Mouse (Mus musculus) layer of hippocampus, adult 6 months (tissue): ENCODE measurements around the gene Vmn2r41. TPM values are rescaled to one million over a fixed set of nuclear protein-coding genes. Genes with fewer than 3 reads are reported as not detected.

Experiments used
- long read RNA-seq, 2 experiments: library from polyadenylated mRNA; unstranded; transcript quantifications; one replicate each; pipeline ENCODE4 v2.0.0; 2019 to 2020
- polyA plus RNA-seq: library from polyadenylated mRNA; unstranded; fragments of <200 nt; fragmentation: Nextera tagmentation; gene quantifications from 2 replicates; pipeline ENCODE4 v1.2.3, GENCODE M21; 2021

The Vmn2r41 gene
- polyA plus RNA-seq, result not detected in 2 replicates
- long read RNA-seq, experiment 1, result 0 reads
- long read RNA-seq, experiment 2, result 0 reads

DNA sequence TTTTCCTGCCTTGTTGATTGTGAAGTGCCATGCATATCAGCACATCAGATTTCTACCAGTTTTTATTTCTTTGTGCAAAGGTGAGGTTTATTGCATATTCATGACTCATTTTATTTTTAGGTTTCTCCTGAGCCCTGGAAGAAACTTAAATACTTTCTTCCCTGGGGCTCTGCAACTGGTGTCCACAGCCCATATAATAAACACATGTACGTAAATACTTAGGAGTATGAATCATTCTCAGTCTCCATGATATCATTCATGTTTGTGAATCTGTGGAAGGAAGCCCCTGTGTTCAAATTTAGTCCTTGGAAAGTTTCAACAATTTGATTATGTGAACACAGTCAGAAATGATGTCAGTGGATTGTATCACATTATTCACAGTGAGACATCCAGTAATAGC lies at the start of gene Vmn2r41:
Vmn2r41 (minus strand) TSS at position 101 of the 400 bp plus-strand sequence.

DNA sequence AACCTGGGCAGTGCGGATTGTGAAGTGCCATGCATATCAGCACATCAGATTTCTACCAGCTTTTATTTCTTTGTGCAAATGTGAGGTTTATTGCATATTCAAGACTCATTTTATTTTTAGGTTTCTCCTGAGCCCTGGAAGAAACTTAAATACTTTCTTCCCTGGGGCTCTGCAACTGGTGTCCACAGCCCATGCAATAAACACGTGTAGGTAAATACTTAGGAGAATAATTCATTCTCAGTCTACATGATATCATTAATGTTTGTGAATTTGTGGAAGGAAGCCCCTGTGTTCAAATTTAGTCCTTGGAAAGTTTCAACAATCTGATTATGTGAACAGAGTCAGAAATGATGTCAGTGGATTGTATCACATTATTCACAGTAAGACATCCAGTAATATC lies 38.8 kb upstream of the Vmn2r41 start, which contains the start of gene Vmn2r42:
Vmn2r42 (minus strand) TSS at position 101 of the 400 bp plus-strand sequence.

Other genes starting within 250 kb of the Vmn2r41 start
- gene Vmn2r42, start 38.7 kb upstream of the Vmn2r41 start, polyA plus RNA-seq, result not detected in 2 replicates
- gene Vmn2r43, start 98.9 kb upstream of the Vmn2r41 start, polyA plus RNA-seq, result not detected in 2 replicates
- not detected in 2 replicates for gene Vmn2r44, start 221.7 kb upstream of the Vmn2r41 start, polyA plus RNA-seq